Mouse (Mus musculus) forebrain, embryonic 16.5 days (tissue): Measurements from ENCODE around the gene Hdhd5. TPM values are rescaled to one million over a fixed set of nuclear protein-coding genes. Genes with fewer than 3 reads are reported as not detected.

Experiments
- ATAC-seq: fragments of 200-750 bp; cut with Nextera tagmentation; 2 replicates; pipeline ENCODE4 v1.8.0; 2017; ENCODE audit warnings: mild to moderate bottlenecking, moderate library complexity
- H3K27ac ChIP-seq: fragments of 300-500 bp; sonication (generic); 2 replicates; pipeline ENCODE4 v1.5.1; 2014; ENCODE audit warnings: low read length, control low read depth
- H3K27me3 ChIP-seq: fragments of 300-500 bp; sonication (generic); replicated peaks from 2 replicates; pipeline ENCODE4 v1.6.1; 2014; ENCODE audit warnings: low read length; ENCODE audit not compliant: control insufficient read depth, insufficient read depth
- H3K36me3 ChIP-seq: fragments of 300-500 bp; sonication (generic); 2 replicates; pipeline ENCODE4 v1.6.1; 2014; ENCODE audit not compliant: control insufficient read depth, insufficient read depth
- H3K4me1 ChIP-seq: fragments of 300-500 bp; sonication (generic); replicated peaks from 2 replicates; pipeline ENCODE4 v1.6.1; 2014; ENCODE audit warnings: low read length; ENCODE audit not compliant: control insufficient read depth, insufficient read depth
- H3K4me2 ChIP-seq: fragments of 300-500 bp; sonication (generic); 2 replicates; pipeline ENCODE4 v1.6.1; 2014; ENCODE audit warnings: mild to moderate bottlenecking, low read length, control low read depth
- H3K4me3 ChIP-seq: fragments of 300-500 bp; sonication (generic); replicated peaks from 2 replicates; pipeline ENCODE4 v1.5.1; 2014; ENCODE audit warnings: mild to moderate bottlenecking, low read length, control low read depth
- H3K9ac ChIP-seq: fragments of 300-500 bp; sonication (generic); replicated peaks from 2 replicates; pipeline ENCODE4 v1.6.1; 2014; ENCODE audit warnings: low read depth, low read length, control low read depth
- H3K9me3 ChIP-seq: fragments of 300-500 bp; sonication (generic); 2 replicates; pipeline ENCODE4 v1.6.1; 2016; ENCODE audit warnings: low read length; ENCODE audit not compliant: control insufficient read depth
- WGBS: fragments of 180-500 bp; shearing (Covaris S2); extraction: QIAGEN DNeasy Blood & Tissue Kit; methylation state at CpG from one replicate; pipeline ENCODE4 v1.1.7; 2014; 5-methylcytosine and 5-hydroxymethylcytosine counted together
- polyA plus RNA-seq: library from polyadenylated mRNA; unstranded; fragments of >200 nt; fragmentation: Nextera tagmentation; extraction: Ambion mirVana; gene quantifications from 2 replicates; pipeline ENCODE4 v1.2.1, GENCODE M21; 2015

Gene Hdhd5
- polyA plus RNA-seq, 1 experiment from 2014 or later: 15.3 TPM

GRCm38 (mm10) chr6:120491064-120491463 is 40.1 kb downstream of the Hdhd5 start:
- peak overlapping the region; percentile 73 for H3K4me2 ChIP-seq
- WGBS: 33% methylated on average over 7 of the region's 7 CpGs
- no peak for ATAC-seq
- H3K4me3 ChIP-seq: peak overlapping the region; percentile 79
- H3K4me1 ChIP-seq: peaks cover 39% of the 10 kb centered on the region
- no peaks in the 10 kb centered on the region for H3K9me3 ChIP-seq
- H3K36me3 ChIP-seq: no peaks in the 10 kb centered on the region
- no peaks in the 10 kb centered on the region for H3K27me3 ChIP-seq
- no peak overlapping the region for H3K9ac ChIP-seq
- no peak overlapping the region for H3K27ac ChIP-seq

- no peaks in the 10 kb centered on the region for H3K36me3 ChIP-seq
- H3K9ac ChIP-seq: no peak overlapping the region
- whole genome bisulfite sequencing: 74% methylated on average over 2 of the region's 2 CpGs
- peaks cover 37% of the 10 kb centered on the region for H3K4me1 ChIP-seq
- H3K4me2 ChIP-seq: no peak overlapping the region; the same call in 1 of the 2 replicates
- H3K27ac ChIP-seq: no peak overlapping the region
- no peak overlapping the region for H3K4me3 ChIP-seq
- H3K9me3 ChIP-seq: no peaks in the 10 kb centered on the region
- ATAC-seq: no peak
- H3K27me3 ChIP-seq: no peaks in the 10 kb centered on the region
Measured at GRCm38 (mm10) chr6:120489461-120489860, 41.7 kb downstream of the Hdhd5 start.

- Histone ChIP-seq H3K4me3 (no peak overlapping the region), H3K4me2 (no peak overlapping the region), H3K9ac (no peak overlapping the region), H3K4me1 (peaks cover 37% of the 10 kb centered on the region), H3K36me3 (no peaks in the 10 kb centered on the region), H3K9me3 (no peaks in the 10 kb centered on the region), H3K27me3 (no peaks in the 10 kb centered on the region), H3K27ac (no peak overlapping the region)
- no peak for ATAC-seq
- WGBS: 66% methylated on average over 3 of the region's 3 CpGs
Measured at GRCm38 (mm10) chr6:120488647-120489046, 42.5 kb downstream of the Hdhd5 start.

GRCm38 (mm10) chr6:120486051-120486510 is 45.0 kb downstream of the Hdhd5 start:
- Histone ChIP-seq H3K4me1 (peaks cover 18% of the 10 kb centered on the region), H3K27me3 (no peaks in the 10 kb centered on the region), H3K36me3 (no peaks in the 10 kb centered on the region), H3K27ac (no peak overlapping the region), H3K9ac (no peak overlapping the region), H3K4me3 (no peak overlapping the region), H3K9me3 (no peaks in the 10 kb centered on the region), H3K4me2 (no peak overlapping the region)
- 71% methylated on average over 8 of the region's 8 CpGs for WGBS
- no peak for ATAC-seq

GRCm38 (mm10) chr6:120485038-120485437 is 46.1 kb downstream of the Hdhd5 start:
- Histone ChIP-seq H3K9ac (no peak overlapping the region), H3K27ac (no peak overlapping the region), H3K4me2 (no peak overlapping the region), H3K27me3 (no peaks in the 10 kb centered on the region), H3K4me1 (peaks cover 7% of the 10 kb centered on the region), H3K36me3 (no peaks in the 10 kb centered on the region), H3K4me3 (no peak overlapping the region), H3K9me3 (no peaks in the 10 kb centered on the region)
- 71% methylated on average over 3 of the region's 3 CpGs for WGBS
- no peak for ATAC-seq

- Histone ChIP-seq H3K9me3 (no peaks in the 10 kb centered on the region), H3K27ac (no peak overlapping the region), H3K4me2 (no peak overlapping the region), H3K4me1 (no peaks in the 10 kb centered on the region), H3K4me3 (no peak overlapping the region), H3K9ac (no peak overlapping the region), H3K27me3 (no peaks in the 10 kb centered on the region), H3K36me3 (no peaks in the 10 kb centered on the region)
- 41% methylated on average over 8 of the region's 8 CpGs for WGBS
- ATAC-seq: peak; percentile 55
Measured at GRCm38 (mm10) chr6:120483211-120483626, 47.9 kb downstream of the Hdhd5 start.

GRCm38 (mm10) chr6:120482756-120483155 is 48.4 kb downstream of the Hdhd5 start:
- no peak overlapping the region for H3K27ac ChIP-seq
- H3K4me1 ChIP-seq: no peaks in the 10 kb centered on the region
- H3K36me3 ChIP-seq: no peaks in the 10 kb centered on the region
- WGBS: 36% methylated on average over 6 of the region's 6 CpGs
- no peaks in the 10 kb centered on the region for H3K27me3 ChIP-seq
- no peak overlapping the region for H3K9ac ChIP-seq
- no peak overlapping the region for H3K4me2 ChIP-seq
- ATAC-seq: no peak
- no peaks in the 10 kb centered on the region for H3K9me3 ChIP-seq
- no peak overlapping the region for H3K4me3 ChIP-seq

- Histone ChIP-seq H3K4me2 (no peak overlapping the region), H3K27me3 (no peaks in the 10 kb centered on the region), H3K4me1 (no peaks in the 10 kb centered on the region), H3K36me3 (no peaks in the 10 kb centered on the region), H3K4me3 (no peak overlapping the region), H3K9ac (no peak overlapping the region), H3K27ac (no peak overlapping the region), H3K9me3 (no peaks in the 10 kb centered on the region)
- no peak for ATAC-seq
- 90% methylated on average over 14 of the region's 14 CpGs for WGBS
Measured at GRCm38 (mm10) chr6:120482021-120482420, 49.1 kb downstream of the Hdhd5 start.

GRCm38 (mm10) chr6:120481538-120481937 is 49.6 kb downstream of the Hdhd5 start:
- H3K36me3 ChIP-seq: no peaks in the 10 kb centered on the region
- ATAC-seq: no peak
- no peak overlapping the region for H3K27ac ChIP-seq
- no peaks in the 10 kb centered on the region for H3K4me1 ChIP-seq
- no peak overlapping the region for H3K4me2 ChIP-seq
- no peak overlapping the region for H3K9ac ChIP-seq
- H3K4me3 ChIP-seq: no peak overlapping the region
- 87% methylated on average over 6 of the region's 6 CpGs for WGBS
- H3K9me3 ChIP-seq: no peaks in the 10 kb centered on the region
- no peaks in the 10 kb centered on the region for H3K27me3 ChIP-seq

- Histone ChIP-seq H3K4me1 (no peaks in the 10 kb centered on the region), H3K27ac (no peak overlapping the region), H3K36me3 (no peaks in the 10 kb centered on the region), H3K4me3 (no peak overlapping the region), H3K9me3 (no peaks in the 10 kb centered on the region), H3K9ac (no peak overlapping the region), H3K4me2 (no peak overlapping the region), H3K27me3 (no peaks in the 10 kb centered on the region)
- WGBS: 93% methylated on average over 5 of the region's 5 CpGs
- ATAC-seq: no peak
Measured at GRCm38 (mm10) chr6:120480361-120480760, 50.8 kb downstream of the Hdhd5 start.
